Mouse (Mus musculus) embryonic facial prominence, embryonic 11.5 days (tissue): ENCODE results near the gene Dnajc27. TPM values are rescaled to one million over a fixed set of nuclear protein-coding genes. Genes with fewer than 3 reads are reported as not detected.

Source experiments
- ATAC-seq: fragments of 200-750 bp; cut with Nextera tagmentation; replicated peaks from 2 replicates; pipeline ENCODE4 v1.8.0; 2017; ENCODE audit warnings: low read depth; ENCODE audit not compliant: insufficient number of reproducible peaks, low FRiP score, low TSS enrichment
- DNase-seq: peaks from one replicate; pipeline ENCODE4 v3.0.0-alpha.2; 2015; ENCODE audit warnings: low spot score
- H3K27ac ChIP-seq: fragments of 300-500 bp; sonication (generic); replicated peaks from 2 replicates; pipeline ENCODE4 v1.5.1; 2014; ENCODE audit warnings: mild to moderate bottlenecking, low read depth, low read length, control low read depth
- H3K27me3 ChIP-seq: fragments of 300-500 bp; sonication (generic); 2 replicates; pipeline ENCODE4 v1.6.1; 2014; ENCODE audit warnings: mild to moderate bottlenecking, low read length, moderate library complexity, mixed read lengths; ENCODE audit not compliant: control insufficient read depth, insufficient read depth
- H3K36me3 ChIP-seq: fragments of 300-500 bp; sonication (generic); replicated peaks from 2 replicates; pipeline ENCODE4 v1.6.1; 2014; ENCODE audit warnings: low read depth, mild to moderate bottlenecking, low read length, moderate library complexity, mixed read lengths; ENCODE audit not compliant: control insufficient read depth, insufficient read depth
- H3K4me1 ChIP-seq: fragments of 300-500 bp; sonication (generic); 2 replicates; pipeline ENCODE4 v1.6.1; 2014; ENCODE audit warnings: low read length, mixed read lengths; ENCODE audit not compliant: control insufficient read depth, insufficient read depth
- H3K4me2 ChIP-seq: fragments of 300-500 bp; sonication (generic); 2 replicates; pipeline ENCODE4 v1.6.1; 2014; ENCODE audit warnings: low read depth, mild to moderate bottlenecking, control low read depth, low read length, moderate library complexity
- H3K4me3 ChIP-seq: fragments of 300-500 bp; sonication (generic); 2 replicates; pipeline ENCODE4 v1.5.1; 2014; ENCODE audit warnings: low read depth, low read length, control low read depth
- H3K9ac ChIP-seq: fragments of 300-500 bp; sonication (generic); replicated peaks from 2 replicates; pipeline ENCODE4 v1.6.1; 2014; ENCODE audit warnings: mild to moderate bottlenecking, control low read depth, low read length
- H3K9me3 ChIP-seq: fragments of 300-500 bp; sonication (generic); replicated peaks from 2 replicates; pipeline ENCODE4 v1.6.1; 2016; ENCODE audit warnings: mild to moderate bottlenecking, low read length, inconsistent platforms, mixed read lengths; ENCODE audit not compliant: control insufficient read depth
- WGBS: fragments of 180-500 bp; shearing (Covaris S2); extraction: QIAGEN DNeasy Blood & Tissue Kit; methylation state at CpG from one replicate; pipeline ENCODE4 v1.1.7; 2014; 5-methylcytosine and 5-hydroxymethylcytosine counted together
- polyA plus RNA-seq: library from polyadenylated mRNA; unstranded; fragments of >200 nt; fragmentation: Nextera tagmentation; extraction: Ambion mirVana; gene quantifications from 2 replicates; pipeline ENCODE4 v1.2.1, GENCODE M21; 2014

Gene Dnajc27
- polyA plus RNA-seq, 1 experiment from 2014 or later = 8.5 TPM

GRCm38 (mm10) chr12:4150936-4151335 is 68.6 kb downstream of the Dnajc27 start:
- no peaks in the 10 kb centered on the region for H3K9me3 ChIP-seq
- no peak overlapping the region for H3K4me2 ChIP-seq
- H3K36me3 ChIP-seq = no peaks in the 10 kb centered on the region
- no peak overlapping the region for H3K4me3 ChIP-seq
- no peaks in the 10 kb centered on the region for H3K4me1 ChIP-seq
- DNase-seq (no peak), ATAC-seq (no peak)
- H3K9ac ChIP-seq = no peak overlapping the region
- no peak overlapping the region for H3K27ac ChIP-seq
- no peaks in the 10 kb centered on the region for H3K27me3 ChIP-seq
- WGBS = 80% methylated on average over 2 of the region's 2 CpGs

- ATAC-seq (no peak), DNase-seq (no peak)
- H3K4me3 ChIP-seq = no peak overlapping the region
- no peak overlapping the region for H3K4me2 ChIP-seq
- WGBS = 83% methylated on average over 3 of the region's 3 CpGs
- H3K27me3 ChIP-seq = no peaks in the 10 kb centered on the region
- H3K4me1 ChIP-seq = no peaks in the 10 kb centered on the region
- H3K36me3 ChIP-seq = no peaks in the 10 kb centered on the region
- H3K9me3 ChIP-seq = no peaks in the 10 kb centered on the region
- no peak overlapping the region for H3K9ac ChIP-seq
- H3K27ac ChIP-seq = no peak overlapping the region
Observed at GRCm38 (mm10) chr12:4151969-4152368, 69.6 kb downstream of the Dnajc27 start.

DNA sequence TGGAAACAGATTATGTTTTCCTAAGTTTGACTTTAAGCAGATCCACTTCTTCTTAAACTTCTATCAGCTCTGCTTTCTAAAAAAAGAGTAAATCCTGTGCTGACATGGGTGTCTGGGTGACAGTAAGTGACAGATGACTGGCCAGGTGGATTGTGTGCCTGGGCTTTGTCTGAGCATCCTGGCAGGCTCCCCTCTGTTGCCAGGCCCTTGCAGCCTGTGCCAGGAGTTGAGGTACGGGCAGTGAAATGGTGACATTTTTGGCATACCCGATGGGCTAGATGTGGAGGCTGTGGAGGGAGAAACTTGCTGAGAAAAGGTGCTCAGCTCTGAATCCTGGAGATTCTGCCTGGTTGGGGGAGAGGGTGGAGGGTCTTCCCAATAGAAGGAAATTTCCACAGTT is 75.1 kb downstream of the Dnajc27 start:
- no peaks in the 10 kb centered on the region for H3K36me3 ChIP-seq
- H3K4me3 ChIP-seq = no peak overlapping the region
- H3K27ac ChIP-seq = no peak overlapping the region
- H3K9me3 ChIP-seq = no peaks in the 10 kb centered on the region
- H3K4me2 ChIP-seq = no peak overlapping the region
- DNase-seq = no peak
- no peaks in the 10 kb centered on the region for H3K27me3 ChIP-seq
- no peaks in the 10 kb centered on the region for H3K4me1 ChIP-seq
- ATAC-seq = no peak
- 82% methylated on average over 2 of the region's 2 CpGs for WGBS
- H3K9ac ChIP-seq = no peak overlapping the region

DNA sequence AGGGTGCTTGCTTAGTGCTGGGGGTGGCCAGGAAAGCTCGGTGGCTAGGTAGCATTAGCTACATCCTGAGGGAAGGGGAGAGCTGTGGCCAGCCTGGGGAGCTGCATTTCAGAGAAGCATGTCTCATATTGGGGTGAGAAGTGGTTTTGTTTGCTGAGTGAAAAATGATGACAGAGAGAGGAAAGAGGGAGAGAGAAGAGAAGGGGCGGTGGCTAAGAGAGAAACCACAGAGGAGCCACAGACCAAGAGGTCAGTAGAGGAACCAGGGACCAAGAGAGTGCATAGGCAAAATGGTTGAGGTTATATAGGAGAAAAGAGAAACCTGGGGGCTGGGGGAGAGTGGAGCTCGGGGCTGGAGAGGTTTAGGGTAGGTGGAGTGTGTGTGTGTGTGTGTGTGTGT is 75.8 kb downstream of the Dnajc27 start:
- Histone ChIP-seq H3K4me3 (no peak overlapping the region), H3K9ac (no peak overlapping the region), H3K27me3 (no peaks in the 10 kb centered on the region), H3K36me3 (no peaks in the 10 kb centered on the region), H3K9me3 (no peaks in the 10 kb centered on the region), H3K4me2 (no peak overlapping the region), H3K27ac (no peak overlapping the region), H3K4me1 (no peaks in the 10 kb centered on the region)
- DNase-seq (no peak), ATAC-seq (no peak)
- 90% methylated on average over 3 of the region's 3 CpGs for WGBS

DNA sequence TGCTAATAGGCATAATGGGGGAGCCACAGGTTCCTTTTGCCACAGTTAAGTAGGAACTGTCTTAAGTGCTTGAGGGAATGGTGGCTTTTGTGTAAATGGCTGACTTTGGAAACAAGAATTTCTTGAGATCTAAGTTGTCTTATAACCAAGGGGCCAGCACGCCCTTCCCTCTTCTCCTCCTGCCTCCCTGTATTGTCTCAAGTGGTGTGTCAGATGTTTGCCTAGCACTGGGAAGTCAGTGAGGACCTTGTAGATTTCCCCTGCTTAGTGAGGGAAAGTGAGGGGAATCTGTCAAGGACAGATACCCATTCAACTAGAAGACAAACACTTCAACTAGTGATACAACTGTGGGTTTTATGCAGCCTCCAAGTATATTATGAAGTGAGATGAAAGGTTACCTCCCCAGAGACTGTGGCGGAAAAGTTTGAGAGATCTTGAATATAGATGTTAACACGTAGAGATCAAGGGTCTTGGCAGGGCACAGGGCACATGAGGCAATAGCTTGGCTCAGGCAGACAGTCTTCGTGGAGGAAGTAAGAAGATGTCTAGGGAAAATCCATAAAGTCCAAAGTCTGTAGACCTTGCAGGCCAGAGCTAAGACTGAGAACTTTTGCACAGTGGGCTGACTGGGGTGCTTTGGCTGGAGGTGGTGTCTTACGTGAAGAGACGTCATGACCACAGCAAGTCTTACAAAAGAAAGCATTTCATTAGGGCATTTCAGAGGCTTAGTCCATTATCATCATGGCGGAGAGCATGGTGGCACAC is 76.7 kb downstream of the Dnajc27 start:
- Histone ChIP-seq H3K27ac (no peak overlapping the region), H3K4me1 (no peaks in the 10 kb centered on the region), H3K9me3 (no peaks in the 10 kb centered on the region), H3K36me3 (no peaks in the 10 kb centered on the region), H3K4me2 (no peak overlapping the region), H3K4me3 (no peak overlapping the region), H3K27me3 (no peaks in the 10 kb centered on the region), H3K9ac (no peak overlapping the region)
- WGBS = 86% methylated on average over 7 of the region's 7 CpGs
- ATAC-seq (no peak), DNase-seq (no peak)

Other genes starting within 250 kb of the Dnajc27 start
- gene Pomc, start 127.6 kb upstream of the Dnajc27 start, polyA plus RNA-seq = 11.0 and 16.0 TPM in 2 replicates
- 5.0 and 7.9 TPM in 2 replicates for gene Efr3b, start 43.7 kb upstream of the Dnajc27 start, polyA plus RNA-seq
- gene Adcy3, start 50.5 kb downstream of the Dnajc27 start, polyA plus RNA-seq = 4.0 and 4.4 TPM in 2 replicates
- 5.0 and 5.4 TPM in 2 replicates for gene Ptrhd1, start 151.4 kb downstream of the Dnajc27 start, polyA plus RNA-seq
- gene Cenpo, start 151.7 kb downstream of the Dnajc27 start, polyA plus RNA-seq = 22.1 and 23.0 TPM in 2 replicates